Mouse (Mus musculus) lung, adult 2 months (tissue): ENCODE data around the gene Nmt1. TPM values are rescaled to one million over a fixed set of nuclear protein-coding genes. Genes with fewer than 3 reads are reported as not detected.

Source experiments
- DNase-seq: peaks from one replicate; pipeline ENCODE4 v3.0.0; 2022
- H3K4me1 ChIP-seq: fragments of 200-500 bp; 2 replicates; pipeline ENCODE4 v1.6.1; 2011; ENCODE audit warnings: low read length; ENCODE audit not compliant: control insufficient read depth, insufficient read depth
- H3K4me3 ChIP-seq: fragments of 200-500 bp; replicated peaks from 2 replicates; pipeline ENCODE3; 2011; ENCODE audit warnings: low read depth, mild to moderate bottlenecking, control low read depth, low read length; ENCODE audit errors: extremely low read depth
- CTCF ChIP-seq: fragments of 200-500 bp; IDR thresholded peaks from 2 replicates; pipeline ENCODE4 v1.5.1; 2011; ENCODE audit warnings: mild to moderate bottlenecking, low read length, control low read depth; ENCODE audit not compliant: insufficient read depth
- POLR2A ChIP-seq: fragments of 200-500 bp; IDR thresholded peaks from 2 replicates; pipeline ENCODE4 v1.6.1; 2011; ENCODE audit warnings: low read depth, mild to moderate bottlenecking, control low read depth, low read length, borderline replicate concordance; ENCODE audit errors: extremely low read depth
- WGBS: fragments of 180-500 bp; shearing (Covaris S2); methylation state at CpG from one replicate; pipeline ENCODE4 v1.1.7; 2018; 5-methylcytosine and 5-hydroxymethylcytosine counted together
- polyA plus RNA-seq: library from polyadenylated mRNA; depleted of rRNA; stranded (reverse); fragments of >200 nt; gene quantifications from 2 replicates; pipeline ENCODE4 v1.2.3, GENCODE M21; 2012

Nmt1 gene
- polyA plus RNA-seq, 1 experiment: 32.2 TPM

- Histone ChIP-seq H3K4me3 (no peak overlapping the region), H3K4me1 (peaks cover 10% of the 10 kb centered on the region)
- TF ChIP-seq CTCF: no peak
- no peak for TF ChIP-seq POLR2A
- WGBS: 79% methylated on average over 7 of the region's 7 CpGs
- DNase-seq: no peak
Observed at GRCm38 (mm10) chr11:103093306-103093705, 65.3 kb downstream of the Nmt1 start.

DNA sequence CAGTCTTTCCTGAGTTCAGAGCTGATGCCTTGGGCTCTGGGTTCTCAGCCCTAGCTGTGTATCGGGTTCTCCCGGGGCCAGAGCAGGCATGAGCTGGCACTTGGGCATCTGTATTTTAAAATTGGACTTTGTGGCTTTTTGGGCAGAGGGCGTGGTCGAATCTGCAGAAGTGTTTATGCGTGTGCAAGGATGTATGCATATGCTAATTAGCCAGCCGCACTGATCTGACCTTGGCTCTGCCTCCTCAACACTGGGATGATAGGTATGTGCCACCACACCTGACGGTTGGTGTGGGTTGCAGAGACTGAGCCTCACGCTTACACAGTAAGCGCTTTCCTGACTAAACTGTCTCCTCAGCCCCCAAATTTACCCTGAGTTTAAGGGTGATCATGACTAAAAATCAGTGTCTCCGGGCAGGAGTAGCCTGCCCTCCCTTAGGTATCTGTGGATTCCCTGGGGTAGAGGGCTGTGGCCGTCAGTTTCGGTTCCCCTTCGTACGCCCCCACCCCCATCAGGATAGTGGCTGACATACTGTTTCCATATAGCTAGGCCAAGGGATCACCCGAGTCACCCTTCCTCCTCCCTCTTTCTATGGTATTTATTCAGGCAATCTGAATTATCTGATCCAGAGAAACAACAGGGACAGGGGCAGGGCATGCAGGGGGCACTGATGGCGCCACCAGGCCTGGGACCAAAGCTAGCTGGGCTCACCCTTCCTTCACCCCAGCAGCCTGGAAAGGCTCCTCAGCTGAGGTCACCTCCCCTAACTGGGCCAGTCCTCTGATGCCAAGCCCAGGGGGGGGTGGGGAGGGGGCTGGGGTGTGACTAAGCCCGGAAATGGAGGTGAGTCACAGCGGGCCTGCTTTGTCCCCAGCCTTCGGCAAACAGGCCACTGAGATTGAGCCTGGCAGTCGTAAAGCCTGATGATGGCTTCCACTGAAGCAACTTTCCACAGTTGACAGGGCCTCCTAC, 66.2 kb downstream of the Nmt1 start:
- Histone ChIP-seq H3K4me1 (peaks cover 10% of the 10 kb centered on the region), H3K4me3 (no peak overlapping the region)
- TF ChIP-seq CTCF (no peak), POLR2A (no peak)
- 66% methylated on average over 20 of the region's 20 CpGs for WGBS
- no peak for DNase-seq

- DNase-seq: no peak
- Histone ChIP-seq H3K4me3 (no peak overlapping the region), H3K4me1 (peaks cover 10% of the 10 kb centered on the region)
- TF ChIP-seq CTCF (no peak), POLR2A (no peak)
- WGBS: 81% methylated on average over 9 of the region's 9 CpGs
Observed at GRCm38 (mm10) chr11:103095107-103095670, 67.2 kb downstream of the Nmt1 start.

- H3K4me3 ChIP-seq: no peak overlapping the region
- TF ChIP-seq POLR2A: no peak
- WGBS: 91% methylated on average over 6 of the region's 6 CpGs
- no peak for DNase-seq
- peaks cover 10% of the 10 kb centered on the region for H3K4me1 ChIP-seq
Observed at GRCm38 (mm10) chr11:103095801-103096200, 67.8 kb downstream of the Nmt1 start.

GRCm38 (mm10) chr11:103096979-103097894, 69.2 kb downstream of the Nmt1 start:
- peaks cover 12% of the 10 kb centered on the region for H3K4me1 ChIP-seq
- H3K4me3 ChIP-seq: no peak overlapping the region
- 29% methylated on average over 22 of the region's 22 CpGs for WGBS
- TF ChIP-seq CTCF: no peak
- no peak for TF ChIP-seq POLR2A
- DNase-seq: no peak

DNA sequence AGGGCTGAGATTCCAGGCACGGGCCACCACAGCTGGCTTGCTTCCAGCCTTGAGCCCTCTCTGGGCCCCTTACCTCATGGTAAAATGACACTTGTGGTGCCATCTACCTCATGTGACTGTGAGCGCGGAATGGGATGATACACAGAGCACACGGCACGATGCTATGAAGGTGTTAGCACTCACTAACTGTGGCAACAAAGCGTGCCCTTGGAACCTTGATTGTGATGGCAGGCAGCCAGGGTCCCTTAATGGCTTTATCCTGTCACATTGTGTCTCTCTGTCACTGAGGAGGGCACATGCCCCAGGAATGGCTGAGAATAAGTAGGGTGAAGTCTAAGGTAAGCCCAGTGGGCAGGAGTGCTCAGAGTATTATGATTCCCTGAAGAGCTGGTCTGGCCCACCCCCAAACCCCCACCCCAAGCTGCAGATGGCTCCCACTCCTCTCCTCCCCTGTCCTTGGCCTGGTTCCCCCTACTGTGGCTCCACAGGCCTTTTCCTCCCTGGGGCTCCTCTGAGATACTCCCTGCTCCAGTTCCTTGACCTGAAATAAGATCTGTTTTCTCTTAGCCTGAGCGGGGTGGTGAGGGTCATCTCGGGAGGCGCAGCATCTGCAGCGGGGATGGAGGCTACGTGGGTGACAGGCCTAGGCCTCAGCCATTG, 70.7 kb downstream of the Nmt1 start:
- TF ChIP-seq CTCF: no peak
- TF ChIP-seq POLR2A: no peak
- Histone ChIP-seq H3K4me3 (no peak overlapping the region), H3K4me1 (peaks cover 12% of the 10 kb centered on the region)
- no peak for DNase-seq
- 81% methylated on average over 11 of the region's 11 CpGs for WGBS

DNA sequence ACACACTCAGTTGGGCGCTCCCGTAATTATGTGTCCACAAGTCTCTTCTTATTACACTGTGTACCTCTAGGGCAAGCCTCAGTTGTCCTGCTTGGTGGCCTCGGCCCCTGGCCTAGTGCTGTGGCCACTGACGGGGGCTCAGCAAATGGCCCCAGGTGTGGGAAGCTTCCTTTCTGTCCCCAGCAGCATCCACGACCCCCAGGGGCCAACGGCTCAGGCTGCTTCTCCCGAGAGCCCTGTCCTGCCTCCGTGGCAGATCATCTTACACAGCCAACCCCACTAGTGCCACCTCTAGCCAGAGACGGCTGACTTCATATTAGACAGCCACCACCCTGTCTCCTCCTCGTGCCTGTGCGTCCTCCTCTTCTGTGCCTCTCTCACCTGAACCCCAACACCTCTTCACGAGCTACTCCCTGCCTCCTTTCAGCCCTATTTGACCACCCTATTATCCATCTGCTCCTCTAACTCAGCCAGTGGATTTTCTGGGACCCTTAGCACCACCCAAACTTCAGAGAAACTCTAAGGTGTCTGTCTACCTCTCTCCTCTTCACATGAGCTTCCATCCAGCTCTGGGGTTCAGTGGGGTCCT, 71.5 kb downstream of the Nmt1 start:
- WGBS: 75% methylated on average over 12 of the region's 12 CpGs

GRCm38 (mm10) chr11:103100361-103100760, 72.4 kb downstream of the Nmt1 start:
- WGBS: 55% methylated on average over 8 of the region's 8 CpGs
- TF ChIP-seq CTCF (no peak), POLR2A (no peak)
- Histone ChIP-seq H3K4me1 (peaks cover 12% of the 10 kb centered on the region), H3K4me3 (no peak overlapping the region)
- DNase-seq: no peak

More for the DNA sequence above, 71.5 kb downstream of the Nmt1 start:
- no peak for TF ChIP-seq CTCF
- TF ChIP-seq POLR2A: no peak
- DNase-seq: no peak
- no peak overlapping the region for H3K4me3 ChIP-seq
- H3K4me1 ChIP-seq: peaks cover 12% of the 10 kb centered on the region
